Mouse (Mus musculus) c-Kit-positive CD71-positive TER-119-negative erythroid progenitor cells, embryonic 14.5 days (primary cell): Measurements from ENCODE around the gene Gm6760.

Experiments used
- DNase-seq: peaks from one replicate; pipeline ENCODE4 v3.0.0-alpha.2; 2013; ENCODE audit warnings: low read depth

Gm6760 gene

DNA sequence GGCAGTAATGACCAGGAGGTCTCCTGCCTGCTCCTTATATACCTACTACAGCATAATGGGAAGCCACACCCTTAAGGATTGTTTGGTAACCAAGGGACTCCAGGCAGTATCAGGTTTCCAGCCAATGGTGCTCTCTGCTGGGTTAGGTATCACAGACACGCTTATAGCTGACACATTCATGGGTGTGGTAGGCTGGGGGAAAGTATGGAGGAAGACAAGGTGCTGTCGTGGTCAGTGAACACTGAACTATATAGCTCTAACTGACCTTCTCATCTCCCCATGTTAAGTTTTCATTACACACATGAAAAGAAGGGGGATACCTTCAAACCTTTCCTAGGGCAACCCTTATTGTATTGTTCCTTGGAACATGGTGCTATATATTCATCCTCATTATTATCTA, at the start of gene Gm6760:
Gm6760 (minus strand) TSS at position 101 of the 400 bp plus-strand sequence.
- DNase-seq, result no peak

DNA sequence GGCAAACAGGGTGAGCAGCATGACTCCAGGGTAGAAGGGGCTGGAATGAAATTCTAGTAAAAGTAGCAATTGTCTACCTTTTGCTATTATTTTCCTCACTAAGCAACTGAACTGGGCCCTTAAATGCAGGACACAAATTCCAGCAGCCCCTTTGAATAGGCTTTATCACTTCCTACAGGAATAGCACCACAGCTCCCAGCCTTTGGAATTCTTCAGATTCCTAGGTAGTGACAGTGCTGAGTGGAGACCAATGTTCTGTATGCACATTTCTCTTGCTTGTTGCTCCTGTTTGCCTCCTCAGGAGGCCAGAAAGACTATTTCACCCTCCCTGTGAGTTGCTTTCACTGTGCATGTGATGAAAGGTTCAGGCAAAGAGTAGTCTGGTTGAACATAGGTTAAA, 29.2 kb upstream of the Gm6760 start:
- DNase-seq, result no peak

DNA sequence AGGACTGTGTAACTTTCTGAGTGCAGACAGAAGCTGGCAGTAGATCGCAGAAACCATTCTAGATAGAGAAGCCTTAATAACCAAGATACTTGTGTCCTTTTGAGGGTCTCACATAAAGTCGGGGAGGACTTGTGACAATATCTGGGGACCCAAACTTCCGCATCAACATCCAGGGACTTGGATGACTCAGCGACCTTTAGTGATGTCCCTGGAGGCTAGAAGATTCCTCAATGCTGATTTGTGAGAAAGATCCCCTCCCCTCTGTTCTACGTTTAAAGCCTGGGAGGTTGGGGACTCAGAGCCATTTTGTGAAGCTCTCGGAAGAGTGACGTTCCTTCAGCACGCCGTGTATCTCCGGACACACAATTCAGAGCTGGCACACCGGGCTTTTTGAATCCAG, 21.2 kb upstream of the Gm6760 start, which contains the start of gene 3830417A13Rik:
3830417A13Rik (plus strand) TSS at position 301 of the 400 bp plus-strand sequence.
- no peak for DNase-seq
